Mouse (Mus musculus) heart, embryonic 13.5 days (tissue): ENCODE results near the gene Aes. TPM values are rescaled to one million over a fixed set of nuclear protein-coding genes. Genes with fewer than 3 reads are reported as not detected.

Experiments
- ATAC-seq: fragments of 200-750 bp; cut with Nextera tagmentation; 2 replicates; pipeline ENCODE4 v1.8.0; 2017; ENCODE audit warnings: moderate TSS enrichment; ENCODE audit not compliant: insufficient number of reproducible peaks, low FRiP score, low TSS enrichment; ENCODE audit errors: extremely low read depth
- H3K27ac ChIP-seq: fragments of 300-500 bp; sonication (generic); replicated peaks from 2 replicates; pipeline ENCODE4 v1.5.1; 2015; ENCODE audit warnings: moderate library complexity, mild to moderate bottlenecking, inconsistent platforms
- H3K27me3 ChIP-seq: fragments of 300-500 bp; sonication (generic); replicated peaks from 2 replicates; pipeline ENCODE4 v1.6.1; 2015; ENCODE audit warnings: mild to moderate bottlenecking, inconsistent platforms
- H3K36me3 ChIP-seq: fragments of 300-500 bp; sonication (generic); 2 replicates; pipeline ENCODE4 v1.6.1; 2015; ENCODE audit warnings: mild to moderate bottlenecking, inconsistent platforms
- H3K4me1 ChIP-seq: fragments of 300-500 bp; sonication (generic); 2 replicates; pipeline ENCODE4 v1.6.1; 2015; ENCODE audit warnings: inconsistent platforms
- H3K4me2 ChIP-seq: fragments of 300-500 bp; sonication (generic); 2 replicates; pipeline ENCODE4 v1.6.1; 2015; ENCODE audit warnings: inconsistent platforms, mild to moderate bottlenecking, moderate library complexity
- H3K4me3 ChIP-seq: fragments of 300-500 bp; sonication (generic); 2 replicates; pipeline ENCODE4 v1.5.1; 2015; ENCODE audit warnings: moderate library complexity, mild to moderate bottlenecking, inconsistent platforms
- H3K9ac ChIP-seq: fragments of 300-500 bp; sonication (generic); 2 replicates; pipeline ENCODE4 v1.6.1; 2015; ENCODE audit warnings: inconsistent platforms, mild to moderate bottlenecking, moderate library complexity
- H3K9me3 ChIP-seq: fragments of 300-500 bp; sonication (generic); 2 replicates; pipeline ENCODE4 v1.6.1; 2016; ENCODE audit warnings: inconsistent platforms
- WGBS: fragments of 180-500 bp; shearing (Covaris S2); methylation state at CpG from one replicate; pipeline ENCODE4 v1.1.7; 2015; ENCODE audit warnings: mixed read lengths; 5-methylcytosine and 5-hydroxymethylcytosine counted together
- polyA plus RNA-seq: library from polyadenylated mRNA; unstranded; fragments of >200 nt; fragmentation: Nextera tagmentation; extraction: Ambion mirVana; gene quantifications from 2 replicates; pipeline ENCODE4 v1.2.1, GENCODE M21; 2015

Aes gene
- polyA plus RNA-seq, 1 experiment from 2014 or later, result 629 TPM

GRCm38 (mm10) chr10:81598871-81599270 lies 39.6 kb downstream of the Aes start:
- no peaks in the 10 kb centered on the region for H3K9me3 ChIP-seq
- no peak overlapping the region for H3K4me3 ChIP-seq
- WGBS, result 53% methylated on average over 6 of the region's 6 CpGs
- ATAC-seq, result no peak
- H3K4me1 ChIP-seq, result peaks cover 69% of the 10 kb centered on the region
- H3K9ac ChIP-seq, result no peak overlapping the region
- no peak overlapping the region for H3K4me2 ChIP-seq
- no peak overlapping the region for H3K27ac ChIP-seq
- H3K27me3 ChIP-seq, result peaks cover 19% of the 10 kb centered on the region
- no peaks in the 10 kb centered on the region for H3K36me3 ChIP-seq

DNA sequence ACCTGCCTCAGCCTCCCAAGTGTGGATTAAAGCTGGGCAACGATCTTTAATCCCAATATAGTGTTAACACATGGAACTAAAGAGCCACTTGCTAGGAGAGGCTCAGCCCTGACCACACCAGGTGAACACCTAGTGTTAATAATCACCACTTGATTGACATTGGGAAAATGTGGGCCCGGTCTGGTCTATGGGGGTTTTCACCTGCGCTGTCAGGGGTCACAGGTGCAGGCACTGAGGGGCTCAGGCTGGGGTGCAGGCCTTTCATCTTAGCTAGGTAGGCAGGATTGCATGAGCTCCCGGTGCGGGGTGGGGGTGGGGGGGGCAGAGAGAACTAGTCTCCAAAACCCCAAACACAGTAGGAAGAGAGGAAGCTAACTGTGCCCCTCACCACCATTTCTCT lies 40.3 kb downstream of the Aes start:
- Histone ChIP-seq H3K36me3 (no peaks in the 10 kb centered on the region), H3K27ac (0 out of 2 replicates have a peak overlapping the region, but pooled peaks have one; percentile 73), H3K9ac (no peak overlapping the region), H3K27me3 (peaks cover 12% of the 10 kb centered on the region), H3K4me2 (no peak overlapping the region), H3K4me1 (peaks cover 69% of the 10 kb centered on the region), H3K4me3 (no peak overlapping the region), H3K9me3 (no peaks in the 10 kb centered on the region)
- WGBS, result 78% methylated on average over 5 of the region's 5 CpGs
- no peak for ATAC-seq

DNA sequence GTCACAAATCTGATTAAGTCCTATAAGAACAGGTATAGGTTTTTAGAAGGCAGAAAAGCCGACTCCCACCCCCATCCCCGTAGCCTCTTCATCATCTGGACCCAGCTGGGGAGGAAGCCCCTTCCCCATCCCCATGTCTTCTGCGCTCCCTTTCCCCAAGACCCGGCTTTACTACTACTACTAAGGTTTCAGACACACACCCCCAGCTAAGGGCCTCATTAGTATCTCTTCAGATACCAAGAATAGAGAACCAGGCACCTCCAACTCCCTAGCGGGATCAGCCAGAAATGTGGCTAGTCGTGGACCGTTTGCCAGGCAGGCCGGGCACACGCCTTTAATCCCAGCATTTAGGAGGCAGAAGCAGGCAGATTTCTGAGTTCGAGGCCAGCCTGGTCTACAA lies 40.8 kb downstream of the Aes start:
- Histone ChIP-seq H3K9me3 (no peaks in the 10 kb centered on the region), H3K4me2 (peak overlapping the region; percentile 69), H3K27me3 (peaks cover 7% of the 10 kb centered on the region), H3K27ac (peak overlapping the region; percentile 73), H3K36me3 (no peaks in the 10 kb centered on the region), H3K4me1 (peaks cover 71% of the 10 kb centered on the region), H3K4me3 (peak overlapping the region; percentile 44; the same call in 1 of the 2 replicates), H3K9ac (no peak overlapping the region)
- ATAC-seq, result no peak
- WGBS, result 39% methylated on average over 10 of the region's 10 CpGs

GRCm38 (mm10) chr10:81600738-81601203 lies 41.5 kb downstream of the Aes start, which contains the start of gene Tle6:
TSS of gene Tle6 (minus strand) at chr10:81601073.
- H3K4me2 ChIP-seq, result peak within 1 kb of the TSS; percentile 69
- 1% methylated on average over 28 of the region's 28 CpGs for WGBS
- no peaks in the 10 kb centered on the region for H3K36me3 ChIP-seq
- H3K9me3 ChIP-seq, result no peaks in the 10 kb centered on the region
- peaks cover under 1% of the 10 kb centered on the region; the same call in 1 of the 2 replicates for H3K27me3 ChIP-seq
- H3K4me1 ChIP-seq, result peaks cover 71% of the 10 kb centered on the region
- peak within 1 kb of the TSS; percentile 71 for H3K9ac ChIP-seq
- peak; percentile 83 for ATAC-seq
- peak within 1 kb of the TSS; percentile 44 for H3K4me3 ChIP-seq
- peak within 1 kb of the TSS; percentile 73 for H3K27ac ChIP-seq

GRCm38 (mm10) chr10:81601396-81601905 lies 42.2 kb downstream of the Aes start:
- Histone ChIP-seq H3K4me3 (peak overlapping the region; percentile 44), H3K9me3 (no peaks in the 10 kb centered on the region), H3K36me3 (no peaks in the 10 kb centered on the region), H3K27me3 (no peaks in the 10 kb centered on the region), H3K27ac (peak overlapping the region; percentile 53), H3K4me2 (peak overlapping the region; percentile 69), H3K4me1 (peaks cover 65% of the 10 kb centered on the region), H3K9ac (peak overlapping the region; percentile 71)
- ATAC-seq, result no peak
- WGBS, result 23% methylated on average over 7 of the region's 7 CpGs

- ATAC-seq, result no peak
- Histone ChIP-seq H3K4me1 (peaks cover 57% of the 10 kb centered on the region), H3K4me3 (no peak overlapping the region), H3K9ac (no peak overlapping the region; the same call in 1 of the 2 replicates), H3K27me3 (no peaks in the 10 kb centered on the region), H3K9me3 (no peaks in the 10 kb centered on the region), H3K36me3 (no peaks in the 10 kb centered on the region; the same call in 1 of the 2 replicates), H3K27ac (no peak overlapping the region), H3K4me2 (0 out of 2 replicates have a peak overlapping the region, but pooled peaks have one; percentile 18)
- 24% methylated on average over 4 of the region's 4 CpGs for WGBS
These were observed 43.5 kb downstream of the Aes start for GRCm38 (mm10) chr10:81602741-81603151.

GRCm38 (mm10) chr10:81604019-81604967 lies 45.0 kb downstream of the Aes start:
- Histone ChIP-seq H3K4me1 (peaks cover 49% of the 10 kb centered on the region), H3K36me3 (peaks cover 13% of the 10 kb centered on the region), H3K27me3 (0 out of 2 replicates have a peak, but pooled peaks cover 3% of the 10 kb centered on the region), H3K27ac (0 out of 2 replicates have a peak overlapping the region, but pooled peaks have one; percentile 97), H3K9me3 (no peaks in the 10 kb centered on the region), H3K4me3 (peak overlapping the region; percentile 58), H3K4me2 (peak overlapping the region; percentile 72), H3K9ac (peak overlapping the region; percentile 79)
- 75% methylated on average over 12 of the region's 12 CpGs for WGBS
- ATAC-seq, result no peak

DNA sequence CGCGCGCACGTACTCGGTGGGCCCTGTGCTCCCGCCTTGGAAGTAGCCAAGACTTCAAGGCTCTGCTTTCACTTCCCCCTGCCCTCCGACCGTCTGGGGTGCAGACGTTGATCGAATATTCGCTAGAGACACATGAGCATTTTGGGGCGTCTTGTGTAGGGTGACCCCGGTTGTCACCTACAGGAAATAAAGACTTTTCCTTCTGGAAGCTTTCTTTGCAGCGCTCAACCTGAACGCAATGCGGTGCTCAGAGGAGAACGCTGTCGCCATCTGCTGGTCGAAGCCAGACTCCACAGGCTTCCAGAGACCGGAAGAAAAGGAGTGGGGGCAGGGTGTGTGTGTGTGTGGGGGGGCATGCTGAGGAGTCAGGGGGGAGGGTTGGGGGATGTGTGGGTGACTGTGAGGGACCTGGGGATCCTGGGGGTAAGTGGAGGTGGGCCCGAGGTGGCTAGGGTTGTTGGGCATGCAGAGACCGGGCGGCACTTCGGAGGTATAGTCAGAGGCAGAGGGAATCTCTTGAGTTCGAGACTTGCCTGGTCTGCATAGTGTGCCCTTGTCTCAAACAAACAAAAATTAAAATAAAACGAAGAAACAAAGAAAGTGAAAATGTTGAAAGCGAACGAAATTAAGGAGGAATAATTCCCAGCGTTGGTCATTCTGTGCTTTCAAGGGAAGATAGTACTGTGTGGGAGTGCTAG lies 45.8 kb downstream of the Aes start:
- Histone ChIP-seq H3K27ac (peak overlapping the region; percentile 97), H3K9ac (peak overlapping the region; percentile 79), H3K4me2 (peak overlapping the region; percentile 72), H3K9me3 (no peaks in the 10 kb centered on the region), H3K27me3 (0 out of 2 replicates have a peak, but pooled peaks cover 3% of the 10 kb centered on the region), H3K4me1 (peaks cover 41% of the 10 kb centered on the region), H3K4me3 (peak overlapping the region; percentile 58), H3K36me3 (peaks cover 16% of the 10 kb centered on the region)
- WGBS, result 18% methylated on average over 29 of the region's 29 CpGs
- ATAC-seq, result no peak

DNA sequence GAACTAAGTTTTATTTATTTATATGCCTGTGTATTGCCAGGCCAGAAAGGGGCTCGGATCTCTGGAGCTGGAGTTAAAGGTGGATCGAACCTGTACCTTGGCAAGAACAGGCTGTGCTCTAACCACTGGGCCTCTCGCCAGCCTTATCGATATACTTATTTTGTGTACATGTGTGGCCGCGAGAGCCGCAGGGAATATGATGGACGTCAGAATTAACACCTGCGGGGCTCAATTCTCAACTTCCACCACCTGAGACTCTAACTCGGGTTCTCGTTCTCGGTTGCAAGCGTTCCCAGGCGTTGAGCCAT lies 46.3 kb downstream of the Aes start:
- 2% methylated on average over 14 of the region's 14 CpGs for WGBS
- Histone ChIP-seq H3K27me3 (0 out of 2 replicates have a peak, but pooled peaks cover 3% of the 10 kb centered on the region), H3K4me1 (peaks cover 36% of the 10 kb centered on the region), H3K36me3 (peaks cover 16% of the 10 kb centered on the region), H3K4me3 (peak overlapping the region; percentile 58), H3K9me3 (no peaks in the 10 kb centered on the region), H3K4me2 (peak overlapping the region; percentile 72), H3K27ac (peak overlapping the region; percentile 97), H3K9ac (peak overlapping the region; percentile 79)
- no peak for ATAC-seq

- peak; percentile 79 for ATAC-seq
- peaks cover 16% of the 10 kb centered on the region for H3K36me3 ChIP-seq
- peak within 1 kb of the TSS; percentile 72 for H3K4me2 ChIP-seq
- peak within 1 kb of the TSS; percentile 79 for H3K9ac ChIP-seq
- peaks cover 33% of the 10 kb centered on the region for H3K4me1 ChIP-seq
- 0 out of 2 replicates have a peak, but pooled peaks cover 3% of the 10 kb centered on the region for H3K27me3 ChIP-seq
- WGBS, result under 1% methylated on average over 39 of the region's 39 CpGs
- H3K27ac ChIP-seq, result peak within 1 kb of the TSS; percentile 97
- H3K9me3 ChIP-seq, result peaks cover 5% of the 10 kb centered on the region; the same call in 1 of the 2 replicates
- peak within 1 kb of the TSS; percentile 58 for H3K4me3 ChIP-seq
These were observed 46.9 kb downstream of the Aes start, which contains the start of gene BC025920 for GRCm38 (mm10) chr10:81605974-81606751. TSS of gene BC025920 (plus strand) at chr10:81606270.
